Mouse (Mus musculus) layer of hippocampus, postnatal 14 days (tissue): ENCODE measurements around the gene Kri1. TPM values are rescaled to one million over a fixed set of nuclear protein-coding genes. Genes with fewer than 3 reads are reported as not detected.

ENCODE experiments used
- total RNA-seq, 2 experiments: library from RNA; stranded (reverse); gene quantifications; 2 replicates each; pipeline ENCODE4 v1.2.3; 2021

The Kri1 gene
- total RNA-seq, 2 experiments from 2014 or later, result 32.1 to 33.4 TPM

Other genes starting within 250 kb of the Kri1 start
- 1 to 10 TPM in 1 of 2 experiments, not detected in 1; 2.0 TPM for gene Zglp1, start 220.9 kb downstream of the Kri1 start, total RNA-seq
- 1 to 10 TPM in 1 of 2 experiments, under 1 TPM in 1; 0.55 to 1.6 TPM for gene Gm49373, start 214.9 kb downstream of the Kri1 start, total RNA-seq
- 10 to 100 TPM; 53.6 to 58.8 TPM for gene Fdx1l, start 214.4 kb downstream of the Kri1 start, total RNA-seq
- 1 to 10 TPM; 1.8 to 2.0 TPM for gene Gm38431, start 196.0 kb downstream of the Kri1 start, total RNA-seq
- 10 to 100 TPM; 34.0 to 37.4 TPM for gene Raver1, start 196.0 kb downstream of the Kri1 start, total RNA-seq
- gene Tyk2, start 156.7 kb downstream of the Kri1 start, total RNA-seq, result 10 to 100 TPM; 14.2 to 14.3 TPM
- 100 to 1,000 TPM; 129 to 136 TPM for gene Cdc37, start 138.0 kb downstream of the Kri1 start, total RNA-seq
- 10 to 100 TPM; 63.8 to 69.9 TPM for gene Pde4a, start 122.3 kb downstream of the Kri1 start, total RNA-seq
- gene Keap1, start 48.6 kb downstream of the Kri1 start, total RNA-seq, result 10 to 100 TPM; 52.5 to 55.7 TPM
- 1 to 10 TPM; 8.8 to 9.7 TPM for gene S1pr5, start 39.5 kb downstream of the Kri1 start, total RNA-seq
- gene Atg4d, start 22.7 kb downstream of the Kri1 start, total RNA-seq, result 10 to 100 TPM; 33.5 to 39.3 TPM
- gene Cdkn2d, start 3.4 kb upstream of the Kri1 start, total RNA-seq, result 10 to 100 TPM; 58.9 to 62.0 TPM
- under 1 TPM in 1 of 2 experiments, not detected in 1; 0.50 TPM for gene Ap1m2, start 24.4 kb upstream of the Kri1 start, total RNA-seq
- 10 to 100 TPM; 53.4 to 61.0 TPM for gene Slc44a2, start 32.7 kb upstream of the Kri1 start, total RNA-seq
- gene Ilf3, start 79.9 kb upstream of the Kri1 start, total RNA-seq, result 10 to 100 TPM; 78.1 to 91.5 TPM
- gene Qtrt1, start 123.9 kb upstream of the Kri1 start, total RNA-seq, result 10 to 100 TPM; 32.0 to 33.9 TPM
- gene Dnm2, start 136.9 kb upstream of the Kri1 start, total RNA-seq, result 10 to 100 TPM; 70.0 to 77.2 TPM
- gene Tmed1, start 222.3 kb upstream of the Kri1 start, total RNA-seq, result 10 to 100 TPM; 13.7 to 15.0 TPM
- gene AB124611, start 238.2 kb upstream of the Kri1 start, total RNA-seq, result under 1 TPM; 0.51 to 0.64 TPM